Mouse (Mus musculus) E14TG2a.4 (cell line): ENCODE results near the gene Ubc.

Source experiments
- CTCF ChIP-seq: conservative IDR thresholded peaks from 2 replicates; pipeline ENCODE4 v1.5.1; 2014; ENCODE audit warnings: low read length
- NANOG ChIP-seq: IDR thresholded peaks from 2 replicates; pipeline ENCODE4 v1.6.1; 2014; ENCODE audit warnings: borderline replicate concordance, low read length, mixed read lengths
- POU5F1 ChIP-seq: IDR thresholded peaks from 2 replicates; pipeline ENCODE4 v1.6.1; 2014; ENCODE audit warnings: low read length, borderline replicate concordance

DNA sequence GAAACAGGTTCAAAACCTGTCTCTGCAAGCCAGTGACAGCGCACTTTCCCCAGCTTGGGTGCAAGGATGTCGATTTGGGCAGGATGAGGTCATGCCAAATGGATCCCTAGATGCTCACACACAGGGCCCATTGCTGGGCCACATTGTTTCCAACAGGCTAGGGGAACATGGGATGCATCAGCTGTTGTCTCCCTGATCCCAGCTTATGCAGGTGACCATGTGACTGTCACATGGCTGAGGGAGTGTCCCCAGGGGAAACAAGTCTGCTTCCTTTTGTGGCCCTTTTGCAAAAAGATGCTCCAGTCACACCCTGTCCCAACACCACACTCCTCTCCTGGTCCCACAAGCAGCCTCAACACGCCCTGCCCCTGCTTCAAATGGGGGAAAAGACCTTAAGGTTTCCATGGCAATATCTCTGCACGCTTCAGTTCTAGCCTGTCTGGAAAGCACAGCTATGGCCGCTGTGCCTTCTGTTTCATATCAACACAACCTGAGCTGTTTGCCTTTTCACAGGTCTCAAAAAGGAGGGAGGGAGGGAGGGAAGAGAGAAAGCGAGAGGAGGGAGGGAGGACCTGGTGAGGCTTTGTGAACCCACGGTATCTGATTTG lies 35.0 kb downstream of the Ubc start:
- TF ChIP-seq CTCF (no peak), POU5F1 (no peak), NANOG (no peak)
